Mouse (Mus musculus): ENCODE measurements at regions not wholly inside any gene's neighbourhood (a gene's known extent, or its start where the extent isn't known, plus 50 kb on each side); places are given as distances from the start of the nearest gene placed in this dataset.

DNA sequence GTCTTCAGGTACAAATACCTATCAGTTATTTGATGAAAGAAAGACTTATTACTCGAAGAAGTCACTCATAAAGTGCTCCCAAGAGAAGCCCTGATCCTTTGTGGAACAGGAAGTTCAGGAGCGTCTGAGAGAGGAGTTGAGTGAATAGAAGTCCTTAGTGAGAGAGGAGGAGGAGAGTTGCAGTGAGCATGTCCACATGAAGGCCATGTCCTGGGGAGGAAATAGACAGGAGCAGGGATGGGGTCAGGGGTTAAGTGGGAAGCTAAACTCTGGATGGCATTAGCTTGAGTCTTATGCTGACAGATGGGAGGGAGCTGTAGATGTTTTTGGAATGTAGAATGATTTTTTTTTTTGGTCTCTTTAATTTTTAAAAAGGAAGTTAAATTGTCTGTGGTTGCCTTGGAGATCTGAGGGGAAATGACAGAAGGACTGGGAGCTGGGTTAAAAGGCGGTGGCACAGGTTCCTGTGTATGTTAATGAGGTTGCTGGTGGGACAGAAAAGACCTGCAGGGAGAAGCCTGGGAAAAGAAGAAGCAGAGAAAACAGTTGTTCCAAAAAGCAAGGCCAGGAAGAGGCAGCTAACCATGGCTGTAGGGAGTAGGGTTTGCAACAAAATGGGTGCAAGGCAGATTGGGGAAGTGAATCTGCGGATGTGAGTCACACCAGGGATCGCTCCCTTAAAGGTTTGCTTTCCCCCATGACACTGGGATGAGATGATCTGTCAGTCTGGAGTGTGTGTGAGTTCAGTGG is 128.9 kb downstream of the 4933412E24Rik start:
- no peak for ATAC-seq (ENCODE audit: insufficient read depth)
- no peaks in the 10 kb centered on the region for H3K4me1 ChIP-seq (replicated peaks)
- 29% methylated on average over 5 of the region's 5 CpGs for WGBS (ENCODE audit: insufficient replicate concordance)

DNA sequence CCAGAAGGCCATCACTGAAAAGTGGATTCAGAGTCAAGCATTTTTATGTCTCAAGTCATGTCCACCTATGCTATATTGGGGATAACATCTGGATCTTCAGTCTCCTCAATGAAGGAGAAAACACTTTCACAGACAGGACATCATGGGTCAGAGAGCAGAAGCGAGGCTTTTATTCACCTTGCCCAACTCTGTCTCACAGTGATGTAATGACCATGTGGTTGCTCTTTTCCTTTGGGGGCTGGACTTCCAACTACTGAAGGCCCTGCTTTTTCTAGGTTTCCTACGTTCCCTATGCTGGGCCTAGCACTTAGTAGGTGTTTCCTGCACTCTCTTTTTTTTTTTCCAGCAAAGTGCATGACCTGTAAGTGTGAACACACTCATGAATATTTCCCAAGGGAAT is 130.4 kb downstream of the 4933412E24Rik start:
- Histone ChIP-seq H3K4me1 (replicated peaks) (no peaks in the 10 kb centered on the region), H3K9me3 (replicated peaks) (no peaks in the 10 kb centered on the region), H3K27me3 (no peaks in the 10 kb centered on the region), H3K9ac (no peak overlapping the region), H3K36me3 (replicated peaks) (no peaks in the 10 kb centered on the region), H3K4me2 (no peak overlapping the region), H3K27ac (replicated peaks) (no peak overlapping the region), H3K4me3 (replicated peaks) (no peak overlapping the region)
- no peak for ATAC-seq (ENCODE audit: insufficient read depth)
- WGBS (ENCODE audit: insufficient replicate concordance), result 54% methylated on average over 2 of the region's 2 CpGs

More for the DNA sequence above, 128.9 kb downstream of the 4933412E24Rik start:
- H3K4me3 ChIP-seq (replicated peaks), result no peak overlapping the region
- H3K27me3 ChIP-seq, result no peaks in the 10 kb centered on the region
- H3K4me2 ChIP-seq, result no peak overlapping the region
- no peaks in the 10 kb centered on the region for H3K36me3 ChIP-seq (replicated peaks)
- H3K27ac ChIP-seq (replicated peaks), result no peak overlapping the region
- H3K9me3 ChIP-seq (replicated peaks), result no peaks in the 10 kb centered on the region
- H3K9ac ChIP-seq, result no peak overlapping the region

DNA sequence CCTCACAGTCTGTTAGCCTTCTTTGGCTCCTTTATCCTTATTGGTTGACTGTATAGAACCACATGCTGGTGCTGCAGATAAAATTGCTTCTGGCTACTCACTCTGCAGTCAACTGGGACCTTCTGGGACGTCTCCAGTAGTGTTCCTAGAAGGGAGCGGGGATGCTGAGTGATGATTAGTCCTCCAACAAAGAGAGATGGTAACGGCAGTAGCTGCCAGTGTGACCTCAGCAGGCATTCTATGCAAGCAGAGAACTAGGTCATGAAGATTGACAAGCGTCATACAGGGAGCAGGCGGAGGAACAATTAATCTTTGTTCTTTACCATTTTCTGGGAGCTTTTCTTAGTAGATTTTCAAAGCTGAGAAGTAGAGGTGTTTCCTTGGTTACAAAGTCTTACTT is 134.0 kb downstream of the 4933412E24Rik start:
- no peak overlapping the region for H3K27ac ChIP-seq (replicated peaks)
- no peaks in the 10 kb centered on the region for H3K4me1 ChIP-seq (replicated peaks)
- no peak overlapping the region for H3K4me2 ChIP-seq
- no peak overlapping the region for H3K9ac ChIP-seq
- H3K27me3 ChIP-seq, result no peaks in the 10 kb centered on the region
- no peaks in the 10 kb centered on the region for H3K36me3 ChIP-seq (replicated peaks)
- 68% methylated on average over 5 of the region's 5 CpGs for WGBS (ENCODE audit: insufficient replicate concordance)
- H3K9me3 ChIP-seq (replicated peaks), result no peaks in the 10 kb centered on the region
- no peak overlapping the region for H3K4me3 ChIP-seq (replicated peaks)
- no peak for ATAC-seq (ENCODE audit: insufficient read depth)

DNA sequence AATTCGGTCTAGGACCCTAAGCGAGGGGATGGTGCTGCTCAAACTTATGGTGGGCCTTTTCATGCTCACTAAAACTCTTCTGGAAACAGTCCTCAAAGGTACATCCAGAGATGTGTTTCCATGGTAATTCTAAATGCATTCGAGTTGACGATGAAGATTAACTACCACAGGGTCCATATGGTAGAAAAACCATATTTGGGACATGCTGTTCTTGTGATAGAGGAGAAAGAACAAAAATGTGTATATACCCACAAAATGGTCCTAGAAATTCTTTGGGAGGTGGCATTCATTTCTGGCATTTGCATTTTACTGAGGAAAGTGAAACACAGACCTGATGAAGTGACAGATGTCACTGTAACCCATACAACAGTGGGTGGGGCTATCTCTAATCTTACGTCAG is 136.0 kb downstream of the 4933412E24Rik start:
- Histone ChIP-seq H3K9me3 (replicated peaks) (no peaks in the 10 kb centered on the region), H3K4me3 (replicated peaks) (no peak overlapping the region), H3K4me1 (replicated peaks) (no peaks in the 10 kb centered on the region), H3K27ac (replicated peaks) (no peak overlapping the region), H3K27me3 (no peaks in the 10 kb centered on the region), H3K4me2 (no peak overlapping the region), H3K36me3 (replicated peaks) (no peaks in the 10 kb centered on the region), H3K9ac (no peak overlapping the region)
- ATAC-seq (ENCODE audit: insufficient read depth), result no peak
- 69% methylated on average over 5 of the region's 5 CpGs for WGBS (ENCODE audit: insufficient replicate concordance)

DNA sequence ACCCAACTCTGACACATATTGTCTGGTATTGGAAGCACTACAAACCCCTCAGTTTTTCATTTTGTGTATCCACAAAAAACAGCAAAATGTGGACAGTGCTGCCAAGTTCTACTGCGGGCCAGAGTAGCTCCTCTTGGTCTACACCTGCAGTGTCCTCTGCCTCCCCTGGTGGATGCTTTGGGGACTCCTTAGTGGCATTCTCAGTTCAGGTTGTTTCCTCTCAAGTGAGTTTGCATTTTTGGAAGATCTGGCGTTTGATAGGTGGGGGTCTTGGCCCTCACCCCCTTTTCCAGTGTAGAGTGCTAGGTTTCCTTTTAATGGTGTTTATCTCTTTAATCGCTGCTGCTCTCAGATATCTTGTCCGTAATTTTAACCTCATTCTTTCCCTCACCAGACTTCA is 137.1 kb downstream of the 4933412E24Rik start:
- H3K36me3 ChIP-seq (replicated peaks), result no peaks in the 10 kb centered on the region
- H3K27me3 ChIP-seq, result no peaks in the 10 kb centered on the region
- no peak for ATAC-seq (ENCODE audit: insufficient read depth)
- 67% methylated on average over 4 of the region's 4 CpGs for WGBS (ENCODE audit: insufficient replicate concordance)
- H3K9me3 ChIP-seq (replicated peaks), result no peaks in the 10 kb centered on the region
- H3K4me3 ChIP-seq (replicated peaks), result no peak overlapping the region
- no peaks in the 10 kb centered on the region for H3K4me1 ChIP-seq (replicated peaks)
- no peak overlapping the region for H3K9ac ChIP-seq
- no peak overlapping the region for H3K27ac ChIP-seq (replicated peaks)
- no peak overlapping the region for H3K4me2 ChIP-seq

DNA sequence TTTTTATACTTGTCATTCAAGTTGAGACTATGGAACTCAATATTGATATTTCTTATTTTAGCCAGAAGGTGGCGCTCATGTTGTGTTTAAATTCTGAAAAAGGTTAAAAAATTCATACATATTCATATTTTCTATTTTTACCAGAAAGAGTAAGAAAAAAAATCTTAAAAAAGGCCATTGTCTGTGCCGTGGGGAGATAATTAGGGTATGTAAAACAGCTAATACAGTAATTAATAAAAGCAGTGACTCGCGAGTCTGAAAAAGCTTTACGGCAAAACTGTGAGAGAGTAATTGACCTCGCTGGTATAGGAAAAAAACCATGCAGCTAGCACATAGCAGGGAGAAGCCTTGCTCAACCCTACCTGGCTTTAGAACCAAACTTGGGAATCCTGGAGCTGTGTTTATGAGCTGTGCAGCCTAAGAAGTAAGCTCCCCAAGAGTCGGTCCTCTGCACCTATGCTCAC is 140.1 kb downstream of the 4933412E24Rik start:
- ATAC-seq (ENCODE audit: insufficient read depth), result no peak
- Histone ChIP-seq H3K27ac (replicated peaks) (no peak overlapping the region), H3K9me3 (replicated peaks) (no peaks in the 10 kb centered on the region), H3K4me3 (replicated peaks) (no peak overlapping the region), H3K4me2 (no peak overlapping the region), H3K27me3 (no peaks in the 10 kb centered on the region), H3K4me1 (replicated peaks) (no peaks in the 10 kb centered on the region), H3K9ac (no peak overlapping the region), H3K36me3 (replicated peaks) (no peaks in the 10 kb centered on the region)
- 67% methylated on average over 7 of the region's 7 CpGs for WGBS (ENCODE audit: insufficient replicate concordance)

DNA sequence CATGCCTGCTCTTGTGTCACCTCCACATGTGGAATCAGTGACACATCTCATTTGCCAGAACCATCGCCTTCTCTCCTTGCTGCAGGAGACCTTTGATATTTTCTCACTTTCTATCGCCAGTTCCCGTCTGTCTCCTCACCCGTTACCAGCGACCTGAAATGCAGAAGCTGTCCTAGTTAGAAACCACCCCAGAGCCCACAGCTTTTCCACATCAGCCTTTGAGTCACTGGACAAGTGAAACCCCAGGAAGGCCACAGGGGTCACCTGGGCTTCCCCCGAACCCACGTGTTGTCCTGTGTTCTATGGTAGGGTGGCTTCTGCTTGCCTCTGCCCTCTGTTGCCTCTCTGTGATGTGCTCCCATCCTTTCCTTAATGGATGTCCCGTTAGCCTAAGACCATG is 149.7 kb downstream of the 4933412E24Rik start:
- ATAC-seq (ENCODE audit: insufficient read depth), result no peak
- WGBS (ENCODE audit: insufficient replicate concordance), result 65% methylated on average over 8 of the region's 8 CpGs
- H3K9ac ChIP-seq, result no peak overlapping the region
- H3K27ac ChIP-seq (replicated peaks), result no peak overlapping the region
- no peaks in the 10 kb centered on the region; the same call in 1 of the 2 replicates for H3K4me1 ChIP-seq (replicated peaks)
- H3K4me3 ChIP-seq (replicated peaks), result no peak overlapping the region
- H3K4me2 ChIP-seq, result no peak overlapping the region
- no peaks in the 10 kb centered on the region for H3K9me3 ChIP-seq (replicated peaks)
- no peaks in the 10 kb centered on the region for H3K36me3 ChIP-seq (replicated peaks)
- H3K27me3 ChIP-seq, result no peaks in the 10 kb centered on the region

DNA sequence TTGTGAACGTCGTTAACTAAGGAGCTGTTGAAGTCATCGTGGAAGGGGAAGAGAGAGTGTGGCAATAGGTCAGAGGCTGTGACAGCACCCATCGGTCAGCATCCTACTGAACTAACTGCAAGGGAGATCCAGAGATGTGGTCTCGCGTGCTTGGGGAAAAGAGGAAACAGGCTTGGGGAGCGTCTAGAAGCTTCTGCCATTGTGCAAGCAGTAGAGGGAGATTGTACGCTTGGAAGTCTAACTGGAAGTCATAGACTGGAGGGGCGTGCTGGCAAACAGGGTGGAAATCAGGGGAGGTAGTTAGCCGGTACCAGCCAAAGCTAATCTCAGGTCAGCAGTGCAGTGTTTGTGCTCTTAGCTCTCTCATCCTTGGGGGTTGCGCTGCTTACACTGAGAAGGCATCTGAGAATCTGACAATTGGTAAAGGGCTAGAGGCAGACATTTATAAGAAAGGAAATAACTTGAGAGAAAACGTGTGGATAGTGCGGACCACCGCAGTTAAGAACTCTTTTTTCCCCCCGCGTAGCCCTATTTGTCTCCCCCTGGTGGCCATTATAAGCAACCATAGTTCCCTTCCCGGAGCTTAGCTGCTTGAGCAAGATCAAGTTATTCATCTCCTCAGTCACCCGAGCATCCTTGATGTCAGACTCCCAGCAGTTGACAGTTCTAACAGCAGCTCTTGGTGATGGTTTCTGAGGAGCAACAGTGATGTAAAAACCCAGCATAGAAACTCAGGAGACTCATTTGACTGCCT is 151.5 kb downstream of the 4933412E24Rik start:
- WGBS (ENCODE audit: insufficient replicate concordance), result 33% methylated on average over 18 of the region's 18 CpGs
- peak overlapping the region; percentile 20 for H3K4me2 ChIP-seq
- ATAC-seq (ENCODE audit: insufficient read depth), result no peak
- H3K27me3 ChIP-seq, result no peaks in the 10 kb centered on the region
- H3K9ac ChIP-seq, result no peak overlapping the region
- H3K27ac ChIP-seq (replicated peaks), result no peak overlapping the region
- H3K36me3 ChIP-seq (replicated peaks), result no peaks in the 10 kb centered on the region
- no peak overlapping the region for H3K4me3 ChIP-seq (replicated peaks)
- H3K9me3 ChIP-seq (replicated peaks), result no peaks in the 10 kb centered on the region
- no peaks in the 10 kb centered on the region; the same call in 1 of the 2 replicates for H3K4me1 ChIP-seq (replicated peaks)

DNA sequence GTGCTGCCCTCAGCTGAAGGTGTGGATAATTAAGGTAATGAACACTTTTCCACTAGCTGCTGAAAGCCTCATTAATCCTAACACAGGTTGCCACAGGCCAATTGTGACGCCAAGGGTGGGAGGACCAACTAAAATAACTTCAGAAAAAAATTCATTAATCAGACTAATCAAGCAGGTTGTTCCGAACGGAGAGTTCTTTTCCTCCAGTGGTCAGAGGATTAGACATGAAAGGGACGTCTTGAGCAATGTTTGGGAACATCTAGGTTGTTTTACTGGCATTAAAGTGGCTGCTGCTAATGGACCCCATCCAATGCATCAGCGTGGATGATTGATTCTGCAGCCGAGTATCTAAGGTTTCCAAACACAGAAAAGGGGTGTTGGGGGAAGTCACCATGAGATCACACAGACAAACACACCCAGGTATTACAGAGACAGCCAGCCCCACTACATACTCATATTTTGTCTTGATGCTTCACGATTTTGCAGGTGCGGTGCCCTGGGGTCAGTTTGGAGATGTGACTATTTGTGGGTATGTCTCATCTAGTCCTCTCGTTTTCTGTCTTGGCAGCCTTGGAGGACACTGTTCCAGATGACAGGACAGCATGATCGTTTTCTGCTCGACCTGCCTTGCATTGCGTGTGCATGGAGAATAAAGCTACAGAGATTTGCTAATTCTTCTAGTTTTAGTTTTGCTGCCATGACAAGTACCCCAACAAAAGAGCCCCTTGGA is 164.0 kb downstream of the 4933412E24Rik start:
- no peak for ATAC-seq (ENCODE audit: insufficient read depth)
- no peaks in the 10 kb centered on the region for H3K9me3 ChIP-seq (replicated peaks)
- no peaks in the 10 kb centered on the region for H3K4me1 ChIP-seq (replicated peaks)
- H3K4me2 ChIP-seq, result no peak overlapping the region
- H3K27ac ChIP-seq (replicated peaks), result no peak overlapping the region
- WGBS (ENCODE audit: insufficient replicate concordance), result 59% methylated on average over 12 of the region's 12 CpGs
- H3K36me3 ChIP-seq (replicated peaks), result no peaks in the 10 kb centered on the region
- no peak overlapping the region for H3K9ac ChIP-seq
- no peak overlapping the region for H3K4me3 ChIP-seq (replicated peaks)
- H3K27me3 ChIP-seq, result no peaks in the 10 kb centered on the region

DNA sequence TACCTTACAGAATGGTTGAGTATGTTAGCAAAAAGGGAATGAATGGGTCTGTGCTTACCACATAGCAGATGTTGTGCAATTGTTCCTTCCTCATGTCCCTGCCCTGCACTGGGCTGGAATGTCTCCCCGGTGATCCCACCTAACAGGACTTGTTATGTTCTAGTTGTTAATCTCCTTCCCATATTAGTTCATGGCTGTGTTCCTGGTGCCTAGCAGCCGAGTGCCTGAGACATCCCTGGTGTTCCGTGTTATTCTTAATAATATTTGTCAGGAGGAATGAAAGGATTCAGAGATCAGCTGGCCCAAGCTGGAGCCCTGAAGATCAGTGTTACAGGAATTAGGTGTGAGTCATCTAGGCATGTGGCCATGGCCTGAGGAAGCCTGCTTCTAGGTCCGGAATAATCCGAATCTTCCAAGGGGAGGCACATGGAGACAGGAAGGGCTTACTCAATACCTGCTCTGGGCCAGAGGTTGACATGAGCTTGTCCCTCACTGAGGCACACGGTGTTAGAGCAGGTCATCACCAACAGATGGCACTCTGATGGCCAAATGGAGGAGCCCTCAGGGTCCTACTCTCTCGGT is 171.2 kb downstream of the 4933412E24Rik start:
- Histone ChIP-seq H3K9ac (no peak overlapping the region), H3K27me3 (no peaks in the 10 kb centered on the region), H3K4me3 (replicated peaks) (no peak overlapping the region), H3K27ac (replicated peaks) (no peak overlapping the region), H3K36me3 (replicated peaks) (no peaks in the 10 kb centered on the region), H3K4me1 (replicated peaks) (no peaks in the 10 kb centered on the region), H3K4me2 (no peak overlapping the region), H3K9me3 (replicated peaks) (no peaks in the 10 kb centered on the region)
- WGBS (ENCODE audit: insufficient replicate concordance), result 49% methylated on average over 7 of the region's 7 CpGs
- ATAC-seq (ENCODE audit: insufficient read depth), result no peak

DNA sequence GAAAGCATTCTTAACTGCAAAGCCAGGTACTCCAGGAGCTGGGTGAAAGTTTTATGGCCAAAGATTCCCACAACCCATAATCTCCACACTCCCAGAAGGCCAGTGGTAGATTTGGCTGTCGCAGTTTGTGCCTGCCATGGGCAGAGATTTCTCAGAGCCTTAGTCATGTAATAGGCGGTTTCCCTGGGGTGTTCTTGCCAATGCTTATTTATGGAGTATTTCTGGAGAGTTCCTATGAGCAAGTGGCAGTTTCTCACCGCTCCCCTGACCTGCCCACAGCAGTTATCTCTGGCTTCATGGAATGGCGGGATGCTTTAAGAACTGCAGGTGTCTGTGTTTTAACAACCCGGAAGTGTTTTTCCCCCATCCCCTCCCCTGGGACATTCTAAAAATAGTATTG is 179.8 kb downstream of the 4933412E24Rik start:
- no peak overlapping the region for H3K4me3 ChIP-seq (replicated peaks)
- ATAC-seq (ENCODE audit: insufficient read depth), result no peak

More for the DNA sequence above, 179.8 kb downstream of the 4933412E24Rik start:
- Histone ChIP-seq H3K27me3 (no peaks in the 10 kb centered on the region), H3K36me3 (replicated peaks) (no peaks in the 10 kb centered on the region), H3K9me3 (replicated peaks) (no peaks in the 10 kb centered on the region), H3K9ac (no peak overlapping the region), H3K27ac (replicated peaks) (no peak overlapping the region), H3K4me1 (replicated peaks) (no peaks in the 10 kb centered on the region), H3K4me2 (no peak overlapping the region)
- 62% methylated on average over 5 of the region's 5 CpGs for WGBS (ENCODE audit: insufficient replicate concordance)
